Mouse (Mus musculus) liver, adult 2 months (tissue): Measurements from ENCODE around the gene Grb2. TPM values are rescaled to one million over a fixed set of nuclear protein-coding genes. Genes with fewer than 3 reads are reported as not detected.

Experiments used
- DNase-seq: peaks from one replicate; pipeline ENCODE4 v3.0.0-alpha.2; 2011; ENCODE audit warnings: low read depth, low spot score; ENCODE audit errors: extremely low read depth
- H3K27ac ChIP-seq: fragments of 200-500 bp; replicated peaks from 2 replicates; pipeline ENCODE4 v1.5.1; 2012; ENCODE audit warnings: low read depth, mild to moderate bottlenecking, control low read depth, inconsistent platforms, low read length; ENCODE audit not compliant: insufficient read depth
- H3K27me3 ChIP-seq: fragments of 200-500 bp; 2 replicates; pipeline ENCODE4 v1.6.1; 2012; ENCODE audit warnings: mild to moderate bottlenecking, moderate library complexity, low read length, inconsistent platforms; ENCODE audit not compliant: control insufficient read depth, insufficient read depth
- H3K36me3 ChIP-seq: fragments of 200-500 bp; 2 replicates; pipeline ENCODE4 v1.6.1; 2012; ENCODE audit warnings: low read length, inconsistent platforms; ENCODE audit not compliant: control insufficient read depth, insufficient read depth
- H3K4me1 ChIP-seq: fragments of 200-500 bp; 2 replicates; pipeline ENCODE4 v1.6.1; 2011; ENCODE audit warnings: low read length; ENCODE audit not compliant: control insufficient read depth, insufficient read depth
- H3K4me3 ChIP-seq: fragments of 200-500 bp; 2 replicates; pipeline ENCODE4 v1.5.1; 2011; ENCODE audit warnings: low read depth, mild to moderate bottlenecking, control low read depth, low read length, moderate library complexity; ENCODE audit not compliant: insufficient read depth
- H3K79me2 ChIP-seq: fragments of 200-500 bp; 2 replicates; pipeline ENCODE4 v1.6.1; 2012; ENCODE audit warnings: inconsistent platforms, mild to moderate bottlenecking, low read length, moderate library complexity; ENCODE audit not compliant: control insufficient read depth, insufficient read depth
- H3K9ac ChIP-seq: fragments of 200-500 bp; 2 replicates; pipeline ENCODE4 v1.6.1; 2012; ENCODE audit warnings: low read depth, mild to moderate bottlenecking, control low read depth, inconsistent platforms, low read length
- CTCF ChIP-seq: fragments of 200-500 bp; IDR thresholded peaks from 2 replicates; pipeline ENCODE4 v1.5.1; 2011; ENCODE audit warnings: low read depth, low read length, control low read depth
- POLR2A ChIP-seq: fragments of 200-500 bp; IDR thresholded peaks from 2 replicates; pipeline ENCODE4 v1.6.1; 2011; ENCODE audit warnings: low read length, control low read depth; ENCODE audit not compliant: insufficient read depth; ENCODE audit errors: extremely low read depth
- WGBS: fragments of 180-500 bp; shearing (Covaris S2); methylation state at CpG from one replicate; pipeline ENCODE4 v1.1.7; 2018; 5-methylcytosine and 5-hydroxymethylcytosine counted together
- polyA plus RNA-seq: library from polyadenylated mRNA; depleted of rRNA; stranded (reverse); fragments of >200 nt; gene quantifications from 2 replicates; pipeline ENCODE4 v1.2.3, GENCODE M21; 2012
- total RNA-seq: library from RNA; depleted of rRNA; stranded (reverse); fragments of >200 nt; gene quantifications from 2 replicates; pipeline ENCODE4 v1.2.3, GENCODE M21; 2014

Gene Grb2
- total and polyA plus RNA-seq, 2 experiments, result 14.7 to 27.7 TPM

GRCm38 (mm10) chr11:115716410-115717338 is 8.3 kb upstream of the Grb2 start:
- Histone ChIP-seq H3K27ac (no peak overlapping the region), H3K36me3 (no peaks in the 10 kb centered on the region), H3K9ac (no peak overlapping the region), H3K4me3 (no peak overlapping the region), H3K79me2 (no peaks in the 10 kb centered on the region), H3K4me1 (no peaks in the 10 kb centered on the region; the same call in 1 of the 2 replicates), H3K27me3 (no peaks in the 10 kb centered on the region)
- 71% methylated on average over 15 of the region's 15 CpGs for WGBS
- TF ChIP-seq CTCF, result no peak
- TF ChIP-seq POLR2A, result no peak
- no peak for DNase-seq

GRCm38 (mm10) chr11:115714491-115714890 is 6.1 kb upstream of the Grb2 start:
- no peaks in the 10 kb centered on the region for H3K79me2 ChIP-seq
- no peaks in the 10 kb centered on the region for H3K27me3 ChIP-seq
- no peak for TF ChIP-seq POLR2A
- peak; percentile 55 for TF ChIP-seq CTCF
- peak; percentile 60 for DNase-seq
- no peak overlapping the region for H3K27ac ChIP-seq
- H3K4me3 ChIP-seq, result no peak overlapping the region
- H3K9ac ChIP-seq, result no peak overlapping the region
- 8% methylated on average over 6 of the region's 7 CpGs for WGBS
- no peaks in the 10 kb centered on the region for H3K36me3 ChIP-seq
- H3K4me1 ChIP-seq, result no peaks in the 10 kb centered on the region; the same call in 1 of the 2 replicates

GRCm38 (mm10) chr11:115713447-115713846 is 5.0 kb upstream of the Grb2 start:
- Histone ChIP-seq H3K79me2 (no peaks in the 10 kb centered on the region), H3K27ac (no peak overlapping the region), H3K36me3 (no peaks in the 10 kb centered on the region), H3K4me3 (no peak overlapping the region), H3K9ac (no peak overlapping the region), H3K4me1 (peaks cover 2% of the 10 kb centered on the region), H3K27me3 (no peaks in the 10 kb centered on the region)
- no peak for DNase-seq
- no peak for TF ChIP-seq POLR2A
- TF ChIP-seq CTCF, result no peak
- WGBS, result 94% methylated on average over 3 of the region's 3 CpGs

- Histone ChIP-seq H3K79me2 (peaks cover 6% of the 10 kb centered on the region), H3K9ac (no peak overlapping the region), H3K27me3 (no peaks in the 10 kb centered on the region), H3K36me3 (no peaks in the 10 kb centered on the region), H3K4me3 (no peak overlapping the region), H3K4me1 (peaks cover 2% of the 10 kb centered on the region), H3K27ac (no peak overlapping the region)
- WGBS, result 77% methylated on average over 12 of the region's 12 CpGs
- TF ChIP-seq POLR2A, result no peak
- no peak for TF ChIP-seq CTCF
- DNase-seq, result no peak
These were observed 4.4 kb upstream of the Grb2 start for GRCm38 (mm10) chr11:115712674-115713298.

GRCm38 (mm10) chr11:115712268-115712667 is 3.9 kb upstream of the Grb2 start:
- no peak for DNase-seq
- Histone ChIP-seq H3K9ac (no peak overlapping the region), H3K4me1 (peaks cover 2% of the 10 kb centered on the region), H3K27ac (no peak overlapping the region), H3K4me3 (no peak overlapping the region), H3K36me3 (no peaks in the 10 kb centered on the region), H3K79me2 (peaks cover 11% of the 10 kb centered on the region), H3K27me3 (no peaks in the 10 kb centered on the region)
- TF ChIP-seq POLR2A (no peak), CTCF (no peak)
- 60% methylated on average over 2 of the region's 2 CpGs for WGBS
